Comparison of ENCODE assay signal across 8 mouse cellular contexts in the genomic region with DNA sequence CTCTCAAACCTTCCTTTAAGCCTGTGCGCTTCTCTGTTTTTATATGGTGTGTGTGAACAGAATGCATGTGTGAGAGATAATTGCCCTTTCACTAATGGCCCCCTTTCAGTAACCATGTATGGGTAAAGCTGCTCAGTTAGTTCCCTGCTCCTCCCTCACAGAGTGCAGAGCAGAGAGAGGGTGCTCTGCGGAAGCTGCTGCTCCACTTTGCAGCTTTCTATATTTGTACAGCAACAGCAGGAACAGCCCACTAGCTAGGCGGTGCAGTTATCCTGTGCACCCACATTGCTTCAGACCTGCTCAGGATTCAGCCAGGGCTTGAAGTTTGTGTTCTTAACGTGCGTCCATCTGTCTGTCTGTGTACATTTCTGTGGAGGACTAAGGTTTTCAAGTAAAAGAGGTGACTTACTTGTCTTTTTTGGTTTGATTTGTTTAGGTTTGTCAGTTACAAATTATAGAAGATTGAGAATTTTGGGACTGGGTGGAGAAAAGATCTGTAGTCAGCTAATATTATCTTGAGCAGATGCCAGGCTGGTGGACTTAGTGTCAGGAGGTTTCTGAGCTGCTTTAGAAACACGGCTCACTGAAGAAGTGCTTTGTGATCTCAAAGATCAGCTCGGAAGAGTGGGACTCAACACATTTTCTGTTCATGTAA. TPM values are rescaled to one million over a fixed set of nuclear protein-coding genes. Genes with fewer than 3 reads are reported as not detected.
DNase-seq lines count a peak whose midpoint lies in the region; ATAC-seq and TF ChIP-seq lines count a peak whose summit lies in the region.

No protein-coding gene starts in this region.

- no peaks in the 10 kb centered on the region for H3K9me3 ChIP-seq in forebrain, postnatal 0 days (ENCODE audit: low read length)
- H3K9me3 ChIP-seq in hindbrain, postnatal 0 days (ENCODE audit: low read length), result no peaks in the 10 kb centered on the region
- H3K9me3 ChIP-seq in liver, embryonic 14.5 days (ENCODE audit: control insufficient read depth, low read length), result no peaks in the 10 kb centered on the region

- peaks cover 14% of the 10 kb centered on the region; the same call in 1 of the 2 replicates for H3K4me1 ChIP-seq in forebrain, postnatal 0 days (ENCODE audit: insufficient read depth)
- peaks cover 13% of the 10 kb centered on the region; the same call in 1 of the 2 replicates for H3K4me1 ChIP-seq in hindbrain, postnatal 0 days (ENCODE audit: insufficient read depth, low read length)
- H3K4me1 ChIP-seq in liver, embryonic 14.5 days (replicated peaks; ENCODE audit: control insufficient read depth in 2 of 2, insufficient read depth in 2 of 2, low read length in 1 of 2), result peaks cover 3 to 12% of the 10 kb centered on the region in 2 experiments; a peak in 3 of 4 replicates

- no peak for TF ChIP-seq EP300 in liver, embryonic 14.5 days (IDR thresholded peaks at IDR 0.05; ENCODE audit: low read depth)

- DNase-seq in heart, adult 11 months, result peak; percentile 93
- no peak for DNase-seq in heart, postnatal 25 days (ENCODE audit: low spot score)
- DNase-seq in brain, embryonic 14.5 days (ENCODE audit: low read depth), result peak; percentile 71
- peak; percentile 40 for DNase-seq in forebrain, postnatal 0 days
- DNase-seq in hindbrain, postnatal 0 days (ENCODE audit: low spot score), result no peak
- peak in 2 of 3 experiments; percentile 9 to 16 for DNase-seq in liver, embryonic 14.5 days (ENCODE audit: low read depth in 3 of 3, low spot score in 3 of 3)
- DNase-seq in right cerebral cortex, postnatal 36 days (ENCODE audit: low spot score in 2 of 2), result peak; percentile 73 to 90
- DNase-seq in embryo, embryonic 10.5 days (ENCODE audit: low spot score), result no peak

- H3K27ac ChIP-seq in forebrain, postnatal 0 days (ENCODE audit: low read depth, low read length), result peak overlapping the region; percentile 17
- H3K27ac ChIP-seq in hindbrain, postnatal 0 days, result 0 out of 2 replicates have a peak overlapping the region, but pooled peaks have one; percentile 15
- H3K27ac ChIP-seq in liver, embryonic 14.5 days, result no peak overlapping the region

- no peaks in the 10 kb centered on the region for H3K36me3 ChIP-seq in forebrain, postnatal 0 days (ENCODE audit: insufficient read depth)
- H3K36me3 ChIP-seq in hindbrain, postnatal 0 days (ENCODE audit: insufficient read depth, low read length), result no peaks in the 10 kb centered on the region
- H3K36me3 ChIP-seq in liver, embryonic 14.5 days (replicated peaks; ENCODE audit: control insufficient read depth, insufficient read depth, low read depth), result no peaks in the 10 kb centered on the region

- H3K4me3 ChIP-seq in forebrain, postnatal 0 days (ENCODE audit: low read depth, low read length), result no peak overlapping the region
- no peak overlapping the region for H3K4me3 ChIP-seq in hindbrain, postnatal 0 days (ENCODE audit: low read length)
- no peak overlapping the region for H3K4me3 ChIP-seq in liver, embryonic 14.5 days (ENCODE audit: insufficient read depth in 1 of 2, low read depth in 2 of 2, low read length in 2 of 2)

- ATAC-seq in forebrain, postnatal 0 days, result peak; percentile 94
- ATAC-seq in hindbrain, postnatal 0 days, result no peak
- ATAC-seq in liver, embryonic 14.5 days (ENCODE audit: insufficient read depth), result peak; percentile 65; the same call in 1 of the 2 replicates

- H3K4me2 ChIP-seq in forebrain, postnatal 0 days (ENCODE audit: low read depth), result 0 out of 2 replicates have a peak overlapping the region, but pooled peaks have one; percentile 0
- peak overlapping the region; percentile 25; the same call in 1 of the 2 replicates for H3K4me2 ChIP-seq in hindbrain, postnatal 0 days (ENCODE audit: low read depth, low read length)
- no peak overlapping the region for H3K4me2 ChIP-seq in liver, embryonic 14.5 days (ENCODE audit: low read depth)

- H3K9ac ChIP-seq in forebrain, postnatal 0 days, result no peak overlapping the region
- H3K9ac ChIP-seq in hindbrain, postnatal 0 days (replicated peaks; ENCODE audit: low read length), result no peak overlapping the region
- no peak overlapping the region for H3K9ac ChIP-seq in liver, embryonic 14.5 days (replicated peaks)

- no peaks in the 10 kb centered on the region for H3K27me3 ChIP-seq in forebrain, postnatal 0 days (ENCODE audit: insufficient read depth, low read length)
- H3K27me3 ChIP-seq in hindbrain, postnatal 0 days (ENCODE audit: insufficient read depth, low read length), result no peaks in the 10 kb centered on the region
- H3K27me3 ChIP-seq in liver, embryonic 14.5 days (ENCODE audit: control insufficient read depth, insufficient read depth, low read length), result no peaks in the 10 kb centered on the region

- intact Hi-C loops in heart, postnatal 25 days (cut with DNase I), result no loop called here

- no peak for TF ChIP-seq POLR2A in brain, embryonic 14.5 days (IDR thresholded peaks at IDR 0.05; ENCODE audit: borderline replicate concordance, extremely low read depth, insufficient read depth, insufficient read length, poor library complexity, severe bottlenecking)

- 43% methylated on average over 7 of the region's 7 CpGs for WGBS in forebrain, postnatal 0 days
- 63% methylated on average over 7 of the region's 7 CpGs for WGBS in hindbrain, postnatal 0 days
- 46% methylated on average over 7 of the region's 7 CpGs for WGBS in liver, embryonic 14.5 days (ENCODE audit: insufficient replicate concordance)

- no peak for TF ChIP-seq CTCF in brain, embryonic 14.5 days (IDR thresholded peaks at IDR 0.05; ENCODE audit: borderline replicate concordance, extremely low read depth, insufficient read depth, insufficient read length)
- no peak for TF ChIP-seq CTCF in forebrain, postnatal 0 days (IDR thresholded peaks at IDR 0.05; ENCODE audit: low read depth)
- TF ChIP-seq CTCF in hindbrain, postnatal 0 days (IDR thresholded peaks at IDR 0.05; ENCODE audit: low read depth), result no peak
- 0 out of 2 replicates have a peak, but pooled peaks have one; percentile 6 for TF ChIP-seq CTCF in liver, embryonic 14.5 days (IDR thresholded peaks at IDR 0.05; ENCODE audit: low read depth)

RNA-seq across cellular contexts. Expression of gene Celf1, which starts 24.8 kb away (rescaled TPM):
- 10 to 100 TPM; 80.9 to 84.4 TPM for total RNA-seq in heart, postnatal 25 days (2021)
- polyA plus RNA-seq in brain, embryonic 14.5 days (2012; rRNA removed), result 119 and 130 TPM in 2 replicates
- total RNA-seq in forebrain, postnatal 0 days (2014; rRNA removed), result 74.5 and 83.7 TPM in 2 replicates
- 56.9 and 72.2 TPM in 2 replicates for polyA plus RNA-seq in forebrain, postnatal 0 days (2015; fragmentation: Nextera tagmentation; extraction: Ambion mirVana)
- total RNA-seq in hindbrain, postnatal 0 days (2014; rRNA removed), result 67.0 and 68.6 TPM in 2 replicates
- polyA plus RNA-seq in hindbrain, postnatal 0 days (2015; fragmentation: Nextera tagmentation; extraction: Ambion mirVana), result 59.6 and 63.1 TPM in 2 replicates
- polyA plus RNA-seq in liver, embryonic 14.5 days (2012; rRNA removed), result 35.6 and 37.9 TPM in 2 replicates
- 33.5 and 38.4 TPM in 2 replicates for polyA plus RNA-seq in liver, embryonic 14.5 days (2014; fragmentation: Nextera tagmentation; extraction: Ambion mirVana)

Comparison
In these comparisons a context has a peak if more than half of its experiments do, and no peak if none do; other contexts are left out.
1. DNase-seq: peak in heart, adult 11 months (single experiment), brain, embryonic 14.5 days (single experiment), forebrain, postnatal 0 days (single experiment), liver, embryonic 14.5 days (2 of 3) and right cerebral cortex, postnatal 36 days (2 of 2); none in heart, postnatal 25 days (single experiment), hindbrain, postnatal 0 days (single experiment) and embryo, embryonic 10.5 days (single experiment).